Mouse (Mus musculus) kidney, postnatal 14 days (tissue): ENCODE measurements at regions not wholly inside any gene's neighbourhood (a gene's known extent, or its start where the extent isn't known, plus 50 kb on each side); places are given as distances from the start of the nearest gene placed in this dataset.

Experiments
- DNase-seq: peaks from one replicate; pipeline ENCODE4 v3.0.0; 2022; ENCODE audit warnings: mixed read lengths

GRCm38 (mm10) chr10:100152821-100153220 is 137.4 kb downstream of the Kitl start:
- peak; percentile 24 for DNase-seq

GRCm38 (mm10) chr10:100153311-100153710 is 137.9 kb downstream of the Kitl start:
- no peak for DNase-seq

- no peak for DNase-seq
Observed at GRCm38 (mm10) chr10:100155566-100155965, 140.1 kb downstream of the Kitl start.

- DNase-seq: peak; percentile 32
Observed at GRCm38 (mm10) chr10:100159843-100160531, 144.6 kb downstream of the Kitl start.

- no peak for DNase-seq
Observed at GRCm38 (mm10) chr10:100160532-100160852, 145.1 kb downstream of the Kitl start.

- DNase-seq: no peak
Observed at GRCm38 (mm10) chr10:100161117-100161516, 145.7 kb downstream of the Kitl start.

- DNase-seq: peak; percentile 24
Observed at GRCm38 (mm10) chr10:100164526-100164925, 149.1 kb downstream of the Kitl start.

- peak; percentile 30 for DNase-seq
Observed at GRCm38 (mm10) chr10:100170836-100171235, 155.4 kb downstream of the Kitl start.

- no peak for DNase-seq
Observed at GRCm38 (mm10) chr10:100197673-100198072, 137.8 kb upstream of the Gm4301 start.

- peak; percentile 2 for DNase-seq
Observed at GRCm38 (mm10) chr10:100199090-100199690, 136.3 kb upstream of the Gm4301 start.

- DNase-seq: no peak
Observed at GRCm38 (mm10) chr10:100200431-100200830, 135.0 kb upstream of the Gm4301 start.

- no peak for DNase-seq
Observed at GRCm38 (mm10) chr10:100206617-100207530, 128.6 kb upstream of the Gm4301 start.

GRCm38 (mm10) chr10:100210684-100211083 is 124.8 kb upstream of the Gm4301 start:
- DNase-seq: peak; percentile 2

GRCm38 (mm10) chr10:100224459-100225097 is 110.9 kb upstream of the Gm4301 start:
- DNase-seq: no peak

- DNase-seq: peak; percentile 1
Observed at GRCm38 (mm10) chr10:100259235-100259900, 76.1 kb upstream of the Gm4301 start.

GRCm38 (mm10) chr10:100263447-100263846 is 72.0 kb upstream of the Gm4301 start:
- no peak for DNase-seq

- DNase-seq: no peak
Observed at GRCm38 (mm10) chr10:100264066-100264465, 71.4 kb upstream of the Gm4301 start.

GRCm38 (mm10) chr10:100282471-100282870 is 53.0 kb upstream of the Gm4301 start:
- DNase-seq: no peak
